Mouse (Mus musculus): ENCODE measurements around the gene Zcchc17. TPM values are rescaled to one million over a fixed set of nuclear protein-coding genes. Genes with fewer than 3 reads are reported as not detected.

Gene Zcchc17
- polyA plus RNA-seq, 1 experiment: 18.2 TPM

- H3K4me3 ChIP-seq (replicated peaks; ENCODE audit: extremely low read depth, low read depth, low read length): peak overlapping the region; percentile 55
- no peaks in the 10 kb centered on the region for H3K4me1 ChIP-seq (ENCODE audit: control insufficient read depth, insufficient read depth, low read length)
- TF ChIP-seq CTCF (IDR thresholded peaks at IDR 0.05; ENCODE audit: insufficient read depth, low read length): no peak
- no peak for TF ChIP-seq POLR2A (IDR thresholded peaks at IDR 0.05; ENCODE audit: borderline replicate concordance, extremely low read depth, low read depth, low read length)
- WGBS: 44% methylated on average over 9 of the region's 9 CpGs
- no peak for DNase-seq
Measured at GRCm38 (mm10) chr4:130266601-130267000, 93.1 kb downstream of the Zcchc17 start.

Other genes starting within 250 kb of the Zcchc17 start
- 0.19 and 0.66 TPM in 2 replicates for gene Hcrtr1, start 220.6 kb downstream of the Zcchc17 start, polyA plus RNA-seq (2012; rRNA removed)
- 134 and 222 TPM in 2 replicates for gene Tinagl1, start 184.8 kb downstream of the Zcchc17 start, polyA plus RNA-seq (2012; rRNA removed)
- not detected in 2 replicates for gene Gm853, start 137.5 kb downstream of the Zcchc17 start, polyA plus RNA-seq (2012; rRNA removed)
- gene Serinc2, start 80.7 kb downstream of the Zcchc17 start, polyA plus RNA-seq (2012; rRNA removed): 42.2 and 66.5 TPM in 2 replicates
- 48.5 and 75.4 TPM in 2 replicates for gene Fabp3, start 51.3 kb downstream of the Zcchc17 start, polyA plus RNA-seq (2012; rRNA removed)
- gene Gm10570, start 51.3 kb downstream of the Zcchc17 start, polyA plus RNA-seq (2012; rRNA removed): 0.40 TPM in 1 of 2 replicates, not detected in the other
- 18.1 and 26.2 TPM in 2 replicates for gene Snrnp40, start 189 bp upstream of the Zcchc17 start, polyA plus RNA-seq (2012; rRNA removed)
- gene Nkain1, start 214.2 kb upstream of the Zcchc17 start, polyA plus RNA-seq (2012; rRNA removed): 12.1 and 14.8 TPM in 2 replicates